Mouse (Mus musculus) layer of hippocampus, postnatal 36 days (tissue): ENCODE measurements at regions not wholly inside any gene's neighbourhood (a gene's known extent, or its start where the extent isn't known, plus 50 kb on each side); places are given as distances from the start of the nearest gene placed in this dataset.
"Not testable (repeated sequence)": the region's sequence is repeated elsewhere in the genome, so short reads cannot be mapped to it uniquely, and the experiment has no call there.

Source experiments
- DNase-seq, 2 experiments: peaks; one replicate each; pipeline ENCODE4 v3.0.0; 2022

- no peak for DNase-seq
These were observed 672.6 kb downstream of the Rwdd3 start for GRCm38 (mm10) chr3:120498937-120499336.

GRCm38 (mm10) chr3:120477934-120478333, 693.6 kb downstream of the Rwdd3 start:
- DNase-seq: no peak

DNA sequence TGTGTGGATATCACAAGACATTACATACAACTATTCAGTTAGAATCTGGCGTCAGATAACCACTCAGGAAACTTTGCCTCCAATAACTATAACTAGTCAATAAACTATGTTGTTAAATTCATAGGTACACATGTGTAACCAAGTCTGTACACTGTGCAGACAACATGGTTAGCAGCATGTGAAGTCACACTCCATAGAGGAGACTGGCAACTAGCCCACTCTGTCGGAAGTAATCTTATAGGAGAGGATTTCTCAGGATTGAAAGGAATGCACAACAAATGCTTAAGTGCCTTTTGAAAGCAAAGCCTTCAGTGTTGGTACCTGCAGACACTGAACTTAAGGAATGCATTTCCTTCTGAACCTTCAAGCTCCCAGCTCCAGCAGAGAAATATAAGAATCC, 693.0 kb upstream of the Ptbp2 start:
- no peak for DNase-seq

GRCm38 (mm10) chr3:120473645-120474038, 689.4 kb upstream of the Ptbp2 start:
- DNase-seq: peak; percentile 9 to 12

DNA sequence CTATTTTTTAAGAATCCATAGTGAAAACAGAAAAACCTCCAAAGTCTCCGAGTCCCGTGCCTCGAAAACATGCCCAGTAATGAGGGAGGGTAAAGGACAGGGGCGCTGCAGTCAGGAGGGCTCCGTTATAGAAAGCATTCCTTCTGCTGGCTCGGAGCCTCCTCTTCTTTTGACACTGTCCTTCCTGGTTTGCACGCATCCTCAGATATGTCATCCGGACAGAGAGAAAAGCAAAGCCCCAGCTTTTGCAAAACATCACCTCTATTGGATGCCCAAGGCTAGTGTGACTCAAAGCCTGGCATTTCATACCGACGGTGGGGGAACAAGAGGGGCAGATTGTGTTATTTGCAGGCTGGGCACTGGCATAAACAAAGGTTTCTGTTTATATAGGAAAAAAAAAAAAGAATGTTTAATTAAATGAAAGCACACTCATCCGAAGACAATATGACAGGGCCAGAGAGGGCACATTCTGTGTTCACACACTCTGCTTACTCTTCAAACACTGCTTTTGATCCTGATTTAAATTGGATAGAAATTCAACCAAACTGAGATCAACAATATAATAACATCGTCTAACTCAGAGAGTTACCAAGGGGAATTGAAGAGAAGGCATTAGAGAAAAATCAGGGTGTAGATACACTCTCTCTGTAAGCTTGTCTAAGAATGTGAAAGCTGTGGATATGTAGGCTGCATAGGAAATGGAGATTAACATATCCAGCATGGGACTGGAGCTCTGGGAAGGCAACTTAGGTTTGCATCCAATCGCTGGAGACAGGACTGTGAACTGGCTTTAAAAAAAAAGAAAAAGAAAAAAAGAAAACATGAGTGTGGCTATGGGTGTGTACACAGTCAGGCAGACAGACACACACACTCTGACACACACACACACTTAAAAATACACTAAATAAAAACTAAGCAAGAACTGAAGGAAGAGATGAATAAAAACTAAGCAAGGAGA, 688.7 kb upstream of the Ptbp2 start:
- DNase-seq: no peak

- no peak for DNase-seq
These were observed 687.7 kb upstream of the Ptbp2 start for GRCm38 (mm10) chr3:120471878-120472444.

DNA sequence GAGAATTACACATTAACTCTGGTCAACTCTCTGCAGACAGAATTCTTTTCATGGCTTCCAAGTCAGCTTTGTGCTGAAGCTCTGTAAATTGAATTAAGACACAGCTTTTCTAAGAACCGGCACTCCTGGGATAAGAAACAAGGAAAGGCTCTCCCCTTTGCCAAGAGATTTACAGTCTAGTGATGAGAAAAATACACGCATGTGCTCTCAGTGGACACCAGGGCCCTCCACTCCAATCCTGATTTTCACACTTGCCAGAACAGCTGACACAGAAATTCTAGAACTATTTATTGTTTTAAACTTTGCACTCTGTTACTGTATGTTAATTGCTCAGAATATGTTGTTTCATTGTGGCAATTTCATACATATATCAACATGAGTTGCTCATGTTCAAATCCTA, 684.6 kb upstream of the Ptbp2 start:
- DNase-seq: no peak

DNA sequence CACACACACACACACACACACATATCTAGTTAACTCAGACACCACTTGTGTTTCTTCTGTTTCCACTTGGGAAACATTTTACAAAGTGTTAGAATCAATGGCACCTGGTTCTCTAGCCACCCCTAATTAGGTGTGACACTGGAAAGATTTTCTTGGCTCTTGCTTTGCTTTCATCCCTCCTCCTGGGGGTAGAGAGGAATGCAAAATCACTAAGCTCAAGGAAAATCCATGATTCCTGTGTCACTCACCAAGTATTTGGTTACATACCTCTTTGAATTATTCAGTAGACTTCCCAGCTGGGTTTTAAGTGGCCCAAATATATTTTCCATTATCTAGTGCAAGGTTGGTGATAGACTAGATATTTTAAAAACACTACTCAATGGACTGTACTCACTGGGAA, 676.5 kb upstream of the Ptbp2 start:
- DNase-seq: no peak

- DNase-seq: no peak
These were observed 673.6 kb upstream of the Ptbp2 start for GRCm38 (mm10) chr3:120457912-120458311.

GRCm38 (mm10) chr3:120441127-120441526, 656.9 kb upstream of the Ptbp2 start:
- DNase-seq: no peak

DNA sequence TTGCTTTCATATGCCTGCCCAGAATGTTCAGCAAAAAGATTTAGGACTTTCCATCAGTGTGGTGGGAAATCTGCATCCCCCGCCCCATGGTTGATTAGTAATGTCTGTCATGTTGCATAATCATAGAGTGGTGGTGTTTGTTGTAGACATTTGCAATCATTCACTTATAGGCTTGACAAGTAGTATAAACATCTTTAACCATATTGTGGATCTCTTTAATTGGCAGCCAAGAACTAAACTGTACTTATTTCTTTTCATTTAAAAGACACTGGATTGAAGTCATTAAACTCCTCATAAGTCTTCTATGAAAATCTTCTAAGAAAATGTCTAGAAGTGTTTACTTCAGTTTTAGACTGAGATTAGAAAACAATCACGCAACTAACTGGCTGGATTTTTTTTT, 646.0 kb upstream of the Ptbp2 start:
- DNase-seq: no peak

GRCm38 (mm10) chr3:120416634-120417033, 632.4 kb upstream of the Ptbp2 start:
- no peak for DNase-seq

DNA sequence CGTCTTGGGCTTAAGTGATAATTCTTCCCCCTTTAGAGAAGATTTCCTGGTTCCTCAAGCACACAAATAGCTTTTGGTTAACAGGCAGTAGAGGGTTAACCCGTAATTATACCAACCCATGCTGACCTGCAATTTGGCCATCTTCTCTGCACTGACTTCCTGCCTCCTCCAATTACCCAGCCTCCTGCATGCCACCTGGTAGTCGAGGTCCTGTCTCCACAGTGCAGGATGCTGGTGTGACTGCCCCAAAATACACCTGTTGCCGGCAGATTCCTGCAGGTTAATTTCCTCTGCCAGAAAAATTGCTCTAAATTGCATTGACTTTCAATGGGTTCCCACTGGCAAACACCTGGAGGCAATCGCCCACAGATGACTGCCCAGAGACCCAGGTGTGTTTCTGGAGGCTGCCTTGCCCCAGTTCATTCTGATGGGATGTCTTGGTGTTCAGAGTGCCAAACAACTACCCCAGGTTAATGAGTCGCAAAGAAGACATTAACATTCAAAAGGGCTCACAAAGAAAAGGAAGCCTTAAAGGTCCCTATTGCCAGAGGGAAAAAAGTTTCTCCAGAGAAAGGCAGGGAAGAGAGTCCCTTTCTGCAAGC, 591.5 kb upstream of the Ptbp2 start:
- no peak for DNase-seq

GRCm38 (mm10) chr3:120342747-120343377, 558.6 kb upstream of the Ptbp2 start:
- no peak for DNase-seq

- no peak for DNase-seq
These were observed 557.6 kb upstream of the Ptbp2 start for GRCm38 (mm10) chr3:120341882-120342281.

- DNase-seq: no peak
These were observed 551.7 kb upstream of the Ptbp2 start for GRCm38 (mm10) chr3:120335843-120336585.

GRCm38 (mm10) chr3:120307042-120307441, 522.8 kb upstream of the Ptbp2 start:
- not testable (repeated sequence) for DNase-seq

DNA sequence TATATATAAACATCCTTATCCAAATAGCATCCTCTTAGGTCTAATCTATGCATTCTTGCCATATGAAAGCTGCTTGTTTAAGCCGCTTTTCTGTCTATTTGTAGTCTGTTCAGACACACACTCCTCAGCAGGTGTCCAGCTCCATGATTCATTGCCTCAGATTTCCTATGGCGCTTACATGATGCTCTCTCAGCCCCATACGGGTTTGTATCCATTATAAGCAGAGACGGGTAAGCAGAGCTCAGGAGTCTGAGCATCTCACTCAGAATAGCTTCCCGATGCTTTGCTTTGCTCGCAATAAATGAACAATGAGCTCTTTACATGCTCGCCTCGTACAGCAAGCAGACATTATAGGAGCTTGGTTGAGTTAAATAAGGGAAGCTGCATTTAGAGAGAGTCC, 521.3 kb upstream of the Ptbp2 start:
- DNase-seq: no peak
